Mouse (Mus musculus): ENCODE measurements at regions not wholly inside any gene's neighbourhood (a gene's known extent, or its start where the extent isn't known, plus 50 kb on each side); places are given as distances from the start of the nearest gene placed in this dataset.
A peak's percentile ranks its signal among the peaks of the same experiment; 100 is the strongest.

DNA sequence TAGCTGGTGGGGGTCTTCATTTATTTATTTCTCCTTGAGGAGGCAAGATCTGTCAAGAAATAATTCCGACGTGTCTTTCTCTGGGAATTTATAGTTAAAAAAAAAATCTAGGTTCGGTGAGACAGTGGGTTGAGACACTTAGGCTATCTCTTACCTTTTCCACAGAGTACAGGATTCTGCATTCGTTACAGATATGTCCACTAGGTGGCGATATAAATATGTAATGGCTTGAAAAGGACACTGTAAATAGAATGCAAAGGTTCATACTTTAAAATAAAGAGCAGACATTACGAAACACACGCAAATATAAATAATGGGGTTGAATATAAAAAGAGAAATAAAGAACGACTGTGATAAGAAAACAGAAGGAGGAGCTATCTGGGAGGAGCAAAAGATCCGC is 517.5 kb downstream of the Cps1 start:
- peak; percentile 69 for DNase-seq (ENCODE audit: low spot score)

DNA sequence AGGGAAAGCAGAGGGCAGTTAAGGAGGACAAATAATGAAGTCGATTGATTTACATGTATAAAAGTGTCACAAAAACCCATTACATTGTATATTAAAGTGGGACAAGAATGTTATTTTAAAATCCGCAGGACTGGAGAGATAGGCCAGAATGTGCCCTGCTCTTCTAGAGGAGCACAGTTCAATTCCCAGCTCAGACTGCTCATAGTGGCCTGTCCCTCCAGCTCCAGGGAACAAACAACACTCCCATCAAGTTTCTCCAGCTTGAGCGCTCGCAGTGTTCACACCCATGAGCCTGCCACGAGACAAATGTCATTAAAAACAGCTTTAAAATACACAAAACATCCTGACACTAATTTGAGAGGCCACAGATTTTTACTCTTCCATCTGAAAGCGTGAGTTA is 517.9 kb downstream of the Cps1 start:
- DNase-seq (ENCODE audit: low spot score) = no peak

DNA sequence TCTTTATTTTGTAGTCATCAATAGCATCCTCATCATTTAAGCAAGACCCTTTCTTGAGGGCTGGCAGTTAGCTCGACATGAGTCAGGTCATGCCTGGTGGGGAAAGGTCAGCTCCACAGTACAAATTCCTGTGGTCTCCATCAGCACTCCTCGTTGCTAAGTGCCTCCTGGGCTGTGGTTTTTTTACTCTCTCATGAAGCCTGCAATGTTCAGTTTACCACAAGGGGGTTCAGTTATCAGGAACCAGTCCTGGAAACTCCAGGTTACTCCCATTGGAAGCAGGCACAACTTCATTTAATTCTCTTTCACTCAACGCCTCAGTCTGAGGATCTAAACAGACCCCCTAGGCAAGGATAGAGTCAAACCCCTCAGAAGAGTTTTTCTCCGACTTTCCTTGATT is 520.8 kb downstream of the Cps1 start:
- DNase-seq (ENCODE audit: low spot score) = peak; percentile 17

All from embryo, embryonic 10 days (tissue).